Mouse (Mus musculus): ENCODE results near the gene Clta.
A peak's percentile ranks its signal among the peaks of the same experiment; 100 is the strongest.

Clta gene

GRCm38 (mm10) chr4:43980846-43981245 lies 23.4 kb upstream of the Clta start:
- no peak for DNase-seq

- DNase-seq, result no peak
These were observed 23.0 kb upstream of the Clta start for GRCm38 (mm10) chr4:43981251-43981650.

DNA sequence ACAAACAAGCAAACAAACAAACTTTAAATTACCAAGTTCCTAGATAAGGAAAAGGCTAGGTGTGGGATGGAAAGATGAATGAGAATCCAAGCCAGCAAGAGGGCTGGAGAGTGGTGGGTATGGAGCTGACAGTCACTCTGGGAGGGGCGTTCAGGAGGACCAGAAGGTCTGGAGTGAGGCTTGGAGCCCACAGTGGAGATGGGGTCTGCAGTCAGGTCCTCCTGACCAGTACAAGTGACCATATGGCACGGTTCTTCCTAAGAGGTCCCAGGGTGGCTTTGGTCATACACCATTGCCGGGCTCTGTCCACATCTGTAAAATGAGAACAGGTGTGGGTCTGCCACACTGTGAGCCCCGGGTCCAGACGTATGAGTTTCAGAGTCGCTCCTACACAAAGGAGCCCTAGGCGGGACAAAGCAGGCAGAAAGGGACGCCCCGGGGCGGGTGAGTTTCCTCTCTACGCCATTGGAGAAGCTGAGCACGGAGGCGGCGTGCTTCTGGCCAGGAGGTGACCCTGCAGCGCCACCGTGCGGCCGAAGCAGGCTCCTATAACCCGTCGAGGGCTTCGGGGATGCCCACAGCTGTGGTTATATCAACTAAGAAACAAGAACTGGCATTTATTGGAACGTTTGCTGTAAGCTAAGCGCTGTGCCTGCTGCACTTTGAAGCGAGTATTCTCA lies 22.1 kb upstream of the Clta start:
- peak; percentile 84 to 93 for DNase-seq

DNA sequence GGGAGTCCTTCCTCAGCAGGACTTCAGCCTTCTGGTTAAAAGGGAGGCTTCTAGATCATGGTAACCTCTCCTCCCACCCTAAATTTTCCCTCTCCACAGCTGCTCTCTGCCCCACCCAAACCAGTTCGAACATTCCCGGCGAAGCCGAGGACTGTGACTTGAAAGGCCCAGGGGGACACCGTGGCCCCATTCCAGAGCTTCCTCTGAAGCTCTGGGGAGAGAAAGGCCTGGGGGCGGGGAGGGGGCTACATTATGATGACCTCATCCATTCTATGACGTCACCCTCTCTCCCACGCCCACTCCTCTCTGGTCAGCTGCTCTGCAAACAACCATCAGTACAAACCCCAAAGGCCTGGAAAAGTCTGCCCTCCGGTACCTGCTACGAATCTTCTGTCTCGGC lies 21.1 kb upstream of the Clta start, which contains the start of gene Ccin:
Gene Ccin, plus strand, starts transcription at position 303 of the 400 bp plus-strand sequence.
- DNase-seq, result no peak

GRCm38 (mm10) chr4:43983756-43984155 lies 20.5 kb upstream of the Clta start:
- no peak for DNase-seq

DNA sequence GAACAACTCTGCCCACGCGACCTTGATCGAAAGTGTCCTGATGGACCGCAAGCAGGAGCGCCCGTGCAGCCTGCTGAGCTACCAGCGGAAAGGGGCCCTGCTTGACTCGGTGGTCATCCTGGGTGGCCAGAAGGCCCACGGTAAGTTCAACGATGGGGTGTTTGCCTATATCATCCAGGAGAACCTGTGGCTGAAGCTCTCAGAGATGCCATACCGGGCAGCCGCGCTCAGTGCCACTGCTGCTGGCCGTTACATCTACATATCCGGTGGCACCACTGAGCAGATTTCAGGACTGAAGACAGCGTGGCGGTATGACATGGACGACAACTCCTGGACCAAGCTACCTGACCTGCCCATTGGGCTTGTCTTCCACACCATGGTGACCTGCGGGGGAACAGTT lies 19.9 kb upstream of the Clta start:
- no peak for DNase-seq

DNA sequence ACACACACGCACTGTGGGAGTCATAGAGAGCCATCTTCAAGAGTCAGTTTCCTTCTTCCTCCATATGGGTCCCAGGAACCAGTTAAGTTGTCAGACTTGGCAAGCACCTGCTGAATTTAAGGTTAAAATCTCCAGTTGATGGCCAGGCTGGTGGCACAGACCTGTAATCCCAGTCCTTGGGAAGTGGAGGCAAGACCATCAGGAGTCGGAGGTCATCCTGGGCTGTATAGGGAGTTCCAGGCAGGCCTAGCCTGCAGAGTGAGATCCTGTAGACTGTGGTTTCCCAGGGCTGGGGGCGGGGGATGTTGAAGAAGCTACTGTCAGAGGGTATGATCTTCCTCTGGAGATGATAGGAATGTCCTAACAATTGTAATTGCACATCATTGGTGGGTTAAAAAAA lies 15.3 kb upstream of the Clta start:
- DNase-seq, result no peak

DNA sequence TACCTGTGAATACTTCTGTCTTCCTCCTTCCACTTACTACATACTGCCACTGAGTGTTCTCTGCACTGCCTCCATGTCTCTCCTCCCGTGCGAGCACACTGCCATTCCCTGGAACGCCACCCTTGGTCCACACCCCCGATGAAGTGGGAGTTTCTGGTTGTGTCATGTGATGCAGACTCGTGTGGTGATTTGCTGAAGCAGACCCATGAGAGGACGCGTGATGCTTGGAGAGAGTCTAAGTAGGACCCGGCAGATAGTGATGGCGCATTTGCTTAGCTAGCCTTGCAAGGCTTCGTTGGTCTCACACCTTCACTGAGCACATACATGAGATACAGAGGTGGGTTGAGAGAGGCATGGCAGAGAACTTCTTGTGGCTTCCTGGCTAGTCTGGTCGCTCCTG lies 11.2 kb upstream of the Clta start:
- no peak for DNase-seq

GRCm38 (mm10) chr4:43994342-43994741 lies 9.9 kb upstream of the Clta start:
- DNase-seq, result no peak

GRCm38 (mm10) chr4:44003622-44004021 lies 630 bp upstream of the Clta start:
- DNase-seq, result no peak

GRCm38 (mm10) chr4:44004623-44005409 lies 564 bp downstream of the Clta start:
- no peak for DNase-seq

DNA sequence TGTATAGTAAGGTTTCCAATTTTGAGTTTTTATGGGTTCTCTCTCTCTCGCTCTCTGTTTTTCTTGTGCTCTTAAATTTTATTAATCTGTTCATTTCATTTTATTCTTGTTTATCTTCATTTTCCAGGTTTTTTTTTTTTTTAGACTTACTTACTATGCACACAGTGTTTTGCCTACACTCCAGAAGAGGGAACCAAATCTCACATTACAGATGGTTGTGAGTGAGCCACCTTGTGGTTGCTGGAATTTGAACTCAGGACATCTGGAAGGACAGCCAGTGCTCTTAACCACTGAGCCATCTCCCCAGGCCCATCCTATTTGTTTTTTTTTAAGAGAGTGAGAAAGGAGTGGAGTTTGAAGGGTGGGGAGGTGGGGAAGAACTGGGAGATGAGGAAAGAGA lies 5.9 kb downstream of the Clta start:
- DNase-seq, result no peak

GRCm38 (mm10) chr4:44010893-44011292 lies 6.6 kb downstream of the Clta start:
- no peak for DNase-seq

DNA sequence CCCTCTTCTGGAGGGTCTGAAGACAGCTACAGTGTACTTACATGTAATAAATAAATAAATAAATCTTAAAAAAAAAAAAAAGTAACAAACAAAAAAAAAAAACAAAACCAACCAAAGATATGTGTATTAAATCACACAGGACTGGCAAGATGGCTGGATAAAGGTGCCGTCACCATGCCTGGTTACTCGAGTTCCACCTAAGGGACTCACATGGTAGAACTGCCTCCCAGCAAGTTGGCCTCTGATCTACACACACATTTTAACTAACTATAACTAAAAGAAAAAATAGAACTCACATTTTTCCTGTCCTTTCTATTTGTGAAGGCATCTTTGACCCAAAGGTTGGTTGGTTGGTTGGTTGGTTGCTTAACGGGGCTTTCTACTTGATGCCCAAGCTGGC lies 7.5 kb downstream of the Clta start:
- no peak for DNase-seq

- peak; percentile 90 to 97 for DNase-seq
These were observed 8.4 kb downstream of the Clta start for GRCm38 (mm10) chr4:44012376-44013367.

- DNase-seq, result no peak
These were observed 9.3 kb downstream of the Clta start for GRCm38 (mm10) chr4:44013391-44014070.

- DNase-seq, result no peak
These were observed 11.8 kb downstream of the Clta start for GRCm38 (mm10) chr4:44016071-44016470.

DNA sequence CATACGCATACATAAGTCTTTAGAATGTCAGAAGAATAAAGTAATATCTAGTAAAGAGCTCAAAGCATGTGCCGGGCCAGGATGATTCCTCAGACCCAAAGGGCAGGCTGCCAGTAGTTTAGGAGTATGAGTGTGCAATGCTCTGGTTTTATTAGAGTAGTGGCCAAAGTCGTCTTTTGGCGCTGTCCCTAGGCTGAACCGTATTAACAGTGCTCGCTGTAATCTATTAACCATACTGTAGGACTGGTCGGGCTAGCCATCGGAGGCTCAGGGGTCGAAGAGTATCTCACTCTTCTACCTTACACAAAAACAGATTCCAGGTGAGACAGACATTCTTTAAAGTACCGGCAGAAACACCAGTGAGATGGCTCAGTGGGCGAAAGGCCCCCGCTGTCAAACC lies 12.5 kb downstream of the Clta start:
- DNase-seq, result no peak

- DNase-seq, result peak in 1 of 2 experiments; percentile 0
These were observed 18.1 kb downstream of the Clta start for GRCm38 (mm10) chr4:44022323-44022722.

- DNase-seq, result peak in 1 of 2 experiments; percentile 2
These were observed 18.5 kb downstream of the Clta start for GRCm38 (mm10) chr4:44022766-44023165.

GRCm38 (mm10) chr4:44023681-44024080 lies 19.4 kb downstream of the Clta start:
- DNase-seq, result peak in 1 of 2 experiments; percentile 1

- DNase-seq, result no peak
These were observed 20.0 kb downstream of the Clta start for GRCm38 (mm10) chr4:44024241-44024640.

Measured in cerebellum, adult 18-20 months (tissue).